Mouse (Mus musculus) testis, adult 2 months (tissue): ENCODE measurements around the gene Cel.

Source experiments
- CTCF ChIP-seq: fragments of 200-500 bp; IDR thresholded peaks from 2 replicates; pipeline ENCODE4 v1.5.1; 2012; ENCODE audit warnings: low read depth, mild to moderate bottlenecking, inconsistent platforms, low read length, moderate library complexity; ENCODE audit not compliant: control insufficient read depth, insufficient read depth, insufficient replicate concordance
- POLR2A ChIP-seq: fragments of 200-500 bp; IDR thresholded peaks from 2 replicates; pipeline ENCODE4 v1.6.1; 2012; ENCODE audit warnings: low read depth, mild to moderate bottlenecking, inconsistent platforms, low read length, moderate library complexity; ENCODE audit not compliant: control insufficient read depth

GRCm38 (mm10) chr2:28523643-28524117, 39.5 kb downstream of the Cel start:
- TF ChIP-seq CTCF (no peak), POLR2A (no peak)
